Mouse (Mus musculus) lung, postnatal 10 days (tissue): ENCODE measurements around the gene Krt23.

Experiments used
- DNase-seq: peaks from one replicate; pipeline ENCODE4 v3.0.0; 2021

Krt23 gene

GRCm38 (mm10) chr11:99448769-99449168 is 44.2 kb downstream of the Krt23 start:
- DNase-seq: no peak

- no peak for DNase-seq
Observed at GRCm38 (mm10) chr11:99441220-99441619, 51.7 kb downstream of the Krt23 start.

- no peak for DNase-seq
Observed at GRCm38 (mm10) chr11:99439465-99439864, 53.5 kb downstream of the Krt23 start.

DNA sequence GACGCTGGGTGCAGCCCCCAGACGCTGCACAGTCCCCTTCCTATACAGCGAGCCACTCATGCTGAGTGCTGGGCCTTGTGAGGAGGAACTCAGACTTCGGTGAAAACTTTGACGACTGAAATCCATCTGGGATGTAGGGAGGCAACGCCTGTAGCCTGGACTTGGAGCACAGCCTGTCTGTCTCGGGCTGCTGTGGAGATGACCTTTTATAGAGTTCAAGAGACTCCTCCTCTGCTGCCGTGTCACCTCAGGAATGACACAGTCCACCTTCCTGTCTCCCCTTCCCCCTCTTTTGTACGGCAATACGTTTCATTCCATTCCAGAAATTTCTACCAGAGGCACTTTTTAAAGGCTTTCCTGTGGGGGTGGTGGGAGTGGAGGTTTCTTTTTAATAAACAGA is 55.0 kb downstream of the Krt23 start, which contains the start of gene Krt20:
Gene Krt20, minus strand, starts transcription at position 179 of the 400 bp plus-strand sequence.
- DNase-seq: no peak

DNA sequence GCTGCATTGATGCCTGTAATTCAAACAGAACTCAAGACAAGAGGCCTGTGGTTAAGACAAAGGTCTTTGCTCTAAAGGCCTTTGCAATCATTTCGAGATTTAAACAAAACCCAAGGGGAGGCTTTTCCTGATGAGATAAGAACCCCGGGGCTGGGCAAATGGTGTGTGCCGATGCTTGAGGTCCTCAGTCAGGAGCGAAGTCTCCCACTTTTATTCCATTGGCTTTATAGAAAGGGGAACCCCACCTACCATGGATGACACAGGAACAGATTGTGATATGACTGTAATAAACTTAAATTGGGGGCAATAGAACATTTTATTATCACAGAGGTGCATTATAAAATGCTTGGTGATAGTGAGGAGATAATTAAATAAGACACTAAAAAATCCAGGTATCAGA is 56.3 kb downstream of the Krt23 start:
- no peak for DNase-seq

DNA sequence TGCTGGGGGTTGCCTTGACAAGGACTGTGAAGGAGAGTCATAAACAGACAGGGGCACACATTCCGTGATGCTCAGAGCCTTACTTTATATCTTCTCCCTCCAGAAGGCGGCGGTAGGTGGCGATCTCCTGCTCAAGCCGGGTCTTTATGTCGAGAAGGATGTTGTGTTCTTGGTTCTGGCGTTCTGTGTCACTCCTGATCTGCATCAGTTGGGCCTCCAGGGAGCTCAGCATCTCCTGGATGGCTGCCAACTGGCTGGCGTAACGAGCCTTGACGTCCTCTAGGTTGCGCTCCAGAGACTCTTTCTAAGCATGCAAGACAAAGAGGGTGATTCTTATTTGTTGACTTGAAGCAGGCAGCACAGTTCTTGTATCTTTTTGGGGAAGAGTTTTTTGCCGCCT is 62.3 kb downstream of the Krt23 start:
- DNase-seq: peak; percentile 30
